Mouse (Mus musculus): ENCODE data around the gene Wfdc13. TPM values are rescaled to one million over a fixed set of nuclear protein-coding genes. Genes with fewer than 3 reads are reported as not detected.
"Not testable (repeated sequence)": the region's sequence is repeated elsewhere in the genome, so short reads cannot be mapped to it uniquely, and the experiment has no call there.

Gene Wfdc13
- total RNA-seq, 2 experiments from 2014 or later = not detected

GRCm38 (mm10) chr2:164705991-164706390, 21.1 kb downstream of the Wfdc13 start:
- ATAC-seq (replicated peaks; ENCODE audit: low FRiP score, poor library complexity, severe bottlenecking) = no peak

DNA sequence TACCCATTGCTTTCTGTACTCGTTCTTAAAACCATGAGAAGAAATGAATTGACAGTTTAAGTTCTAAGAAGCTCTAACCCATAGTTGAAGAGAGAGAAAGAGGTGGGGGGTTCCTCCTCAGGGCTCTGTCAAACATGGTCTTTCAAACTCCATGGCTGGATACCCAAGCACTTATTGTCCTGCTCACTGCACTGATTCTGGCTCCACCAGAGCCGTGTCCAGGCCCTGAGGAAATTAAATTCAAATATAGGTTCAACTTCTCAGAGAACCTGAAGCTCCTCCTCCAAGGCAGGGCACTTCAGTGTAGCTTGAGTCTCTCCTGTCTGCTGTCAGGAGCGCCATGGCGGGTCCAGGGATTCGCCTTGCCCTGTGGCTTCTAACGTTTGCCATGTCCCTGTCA, 30.1 kb downstream of the Wfdc13 start, which contains the start of gene Spint5:
Gene Spint5, plus strand, starts transcription at position 301 of the 400 bp plus-strand sequence.
- no peak for ATAC-seq (replicated peaks; ENCODE audit: low FRiP score, poor library complexity, severe bottlenecking)

GRCm38 (mm10) chr2:164716194-164716786, 31.4 kb downstream of the Wfdc13 start:
- ATAC-seq (replicated peaks; ENCODE audit: low FRiP score, poor library complexity, severe bottlenecking) = not testable (repeated sequence)

GRCm38 (mm10) chr2:164723276-164723675, 38.4 kb downstream of the Wfdc13 start:
- ATAC-seq (replicated peaks; ENCODE audit: low FRiP score, poor library complexity, severe bottlenecking) = no peak

DNA sequence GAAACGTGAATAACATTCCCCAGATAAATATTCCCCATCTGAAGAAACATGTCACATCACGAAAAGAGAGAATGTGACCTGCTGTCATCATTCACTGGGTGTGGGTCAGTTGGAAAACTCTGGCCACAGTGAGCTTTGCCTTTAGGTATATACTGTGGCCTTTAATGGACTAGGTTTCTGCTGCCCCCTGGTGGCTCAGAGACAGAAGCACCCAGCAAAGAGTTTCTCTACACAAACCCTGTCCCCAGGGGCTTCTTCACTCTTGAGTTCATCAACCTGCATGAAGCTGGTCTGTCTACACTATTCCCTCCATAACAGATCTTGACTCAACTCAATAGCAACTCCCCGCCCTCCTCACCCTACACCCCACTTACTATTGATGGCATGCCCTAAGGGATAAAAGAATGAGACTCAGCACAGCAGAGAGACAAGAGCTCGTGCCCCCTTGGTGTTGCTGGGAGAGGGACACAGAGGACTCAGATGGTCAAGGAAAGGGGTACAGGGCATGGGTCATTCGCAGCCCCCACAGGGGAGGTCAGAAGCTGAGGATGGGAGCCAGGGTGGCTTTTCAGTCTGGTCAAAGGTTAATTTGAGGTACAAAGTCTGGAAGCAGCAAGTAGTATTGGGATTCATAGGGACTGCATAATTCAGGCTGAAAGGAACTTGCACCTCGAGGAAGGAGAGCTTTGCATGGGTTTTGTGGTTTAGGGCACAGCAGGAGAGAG, 41.1 kb downstream of the Wfdc13 start:
- peak; percentile 86 for ATAC-seq (replicated peaks; ENCODE audit: low FRiP score, poor library complexity, severe bottlenecking)

DNA sequence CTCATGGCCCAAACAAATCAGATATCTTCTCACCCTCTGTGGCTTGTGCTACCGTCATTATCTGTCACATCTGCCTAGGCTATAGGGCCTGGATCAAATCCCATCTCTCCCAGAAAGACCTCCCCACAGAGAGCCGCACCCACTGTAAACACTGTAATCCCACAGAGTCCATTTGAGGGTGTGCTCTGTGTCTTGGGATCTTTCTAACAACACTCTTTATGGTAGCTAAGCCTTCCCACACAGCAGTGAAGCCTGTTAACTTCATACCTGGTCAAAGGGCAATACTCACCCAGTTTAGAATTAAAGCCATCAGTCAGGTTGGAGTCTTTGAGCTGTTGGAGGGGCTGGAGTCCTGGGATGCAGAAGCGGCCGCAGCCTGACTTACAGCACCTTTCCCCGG, 46.8 kb downstream of the Wfdc13 start:
- no peak for ATAC-seq (replicated peaks; ENCODE audit: low FRiP score, poor library complexity, severe bottlenecking)

GRCm38 (mm10) chr2:164733259-164733658, 48.4 kb downstream of the Wfdc13 start:
- no peak for ATAC-seq (replicated peaks; ENCODE audit: low FRiP score, poor library complexity, severe bottlenecking)

GRCm38 (mm10) chr2:164734839-164735238, 49.9 kb downstream of the Wfdc13 start:
- no peak for ATAC-seq (replicated peaks; ENCODE audit: low FRiP score, poor library complexity, severe bottlenecking)

- no peak for ATAC-seq (replicated peaks; ENCODE audit: low FRiP score, poor library complexity, severe bottlenecking)
Observed at GRCm38 (mm10) chr2:164735446-164735845, 50.5 kb downstream of the Wfdc13 start.

Other genes starting within 250 kb of the Wfdc13 start
Only the 30 nearest of the 32 such genes appear.
- not detected in 2 replicates for gene Gm20458, start 224.1 kb upstream of the Wfdc13 start, total RNA-seq (2015; ENCODE audit: low replicate concordance)
- gene Gm20458, start 224.1 kb upstream of the Wfdc13 start, total RNA-seq (2017; ENCODE audit: low replicate concordance) = not detected in 2 replicates
- gene Trp53tg5, start 211.4 kb upstream of the Wfdc13 start, total RNA-seq (2015; ENCODE audit: low replicate concordance) = not detected in 2 replicates
- not detected in 2 replicates for gene Trp53tg5, start 211.4 kb upstream of the Wfdc13 start, total RNA-seq (2017; ENCODE audit: low replicate concordance)
- gene Dbndd2, start 199.0 kb upstream of the Wfdc13 start, total RNA-seq (2015; ENCODE audit: low replicate concordance) = 6.3 TPM in 1 of 2 replicates, not detected in the other
- 0.61 TPM in 1 of 2 replicates, not detected in the other for gene Dbndd2, start 199.0 kb upstream of the Wfdc13 start, total RNA-seq (2017; ENCODE audit: low replicate concordance)
- gene Pigt, start 187.6 kb upstream of the Wfdc13 start, total RNA-seq (2015; ENCODE audit: low replicate concordance) = 18.0 and 22.7 TPM in 2 replicates
- 7.7 and 26.9 TPM in 2 replicates for gene Pigt, start 187.6 kb upstream of the Wfdc13 start, total RNA-seq (2017; ENCODE audit: low replicate concordance)
- not detected in 2 replicates for gene Wfdc2, start 122.7 kb upstream of the Wfdc13 start, total RNA-seq (2015; ENCODE audit: low replicate concordance)
- gene Wfdc2, start 122.7 kb upstream of the Wfdc13 start, total RNA-seq (2017; ENCODE audit: low replicate concordance) = not detected in 2 replicates
- not detected in 2 replicates for gene Spint3, start 111.6 kb upstream of the Wfdc13 start, total RNA-seq (2015; ENCODE audit: low replicate concordance)
- not detected in 2 replicates for gene Spint3, start 111.6 kb upstream of the Wfdc13 start, total RNA-seq (2017; ENCODE audit: low replicate concordance)
- not detected in 2 replicates for gene Wfdc6a, start 99.7 kb upstream of the Wfdc13 start, total RNA-seq (2015; ENCODE audit: low replicate concordance)
- gene Wfdc6a, start 99.7 kb upstream of the Wfdc13 start, total RNA-seq (2017; ENCODE audit: low replicate concordance) = not detected in 2 replicates
- not detected in 2 replicates for gene Eppin, start 91.5 kb upstream of the Wfdc13 start, total RNA-seq (2015; ENCODE audit: low replicate concordance)
- gene Eppin, start 91.5 kb upstream of the Wfdc13 start, total RNA-seq (2017; ENCODE audit: low replicate concordance) = not detected in 2 replicates
- not detected in 2 replicates for gene Wfdc6b, start 71.6 kb upstream of the Wfdc13 start, total RNA-seq (2015; ENCODE audit: low replicate concordance)
- gene Wfdc6b, start 71.6 kb upstream of the Wfdc13 start, total RNA-seq (2017; ENCODE audit: low replicate concordance) = not detected in 2 replicates
- not detected in 2 replicates for gene Wfdc8, start 71.5 kb upstream of the Wfdc13 start, total RNA-seq (2015; ENCODE audit: low replicate concordance)
- gene Wfdc8, start 71.5 kb upstream of the Wfdc13 start, total RNA-seq (2017; ENCODE audit: low replicate concordance) = not detected in 2 replicates
- not detected in 2 replicates for gene Wfdc16, start 46.3 kb upstream of the Wfdc13 start, total RNA-seq (2015; ENCODE audit: low replicate concordance)
- not detected in 2 replicates for gene Wfdc16, start 46.3 kb upstream of the Wfdc13 start, total RNA-seq (2017; ENCODE audit: low replicate concordance)
- gene Wfdc10, start 29.1 kb upstream of the Wfdc13 start, total RNA-seq (2015; ENCODE audit: low replicate concordance) = not detected in 2 replicates
- not detected in 2 replicates for gene Wfdc10, start 29.1 kb upstream of the Wfdc13 start, total RNA-seq (2017; ENCODE audit: low replicate concordance)
- gene Wfdc9, start 28.5 kb upstream of the Wfdc13 start, total RNA-seq (2015; ENCODE audit: low replicate concordance) = not detected in 2 replicates
- not detected in 2 replicates for gene Wfdc9, start 28.5 kb upstream of the Wfdc13 start, total RNA-seq (2017; ENCODE audit: low replicate concordance)
- not detected in 2 replicates for gene Wfdc11, start 11.0 kb upstream of the Wfdc13 start, total RNA-seq (2015; ENCODE audit: low replicate concordance)
- not detected in 2 replicates for gene Wfdc11, start 11.0 kb upstream of the Wfdc13 start, total RNA-seq (2017; ENCODE audit: low replicate concordance)
- gene Spint4, start 13.4 kb downstream of the Wfdc13 start, total RNA-seq (2015; ENCODE audit: low replicate concordance) = not detected in 2 replicates
- not detected in 2 replicates for gene Spint4, start 13.4 kb downstream of the Wfdc13 start, total RNA-seq (2017; ENCODE audit: low replicate concordance)
- gene Spint5, start 30.2 kb downstream of the Wfdc13 start, total RNA-seq (2015; ENCODE audit: low replicate concordance) = not detected in 2 replicates
- gene Spint5, start 30.2 kb downstream of the Wfdc13 start, total RNA-seq (2017; ENCODE audit: low replicate concordance) = not detected in 2 replicates
- 4.2 and 6.1 TPM in 2 replicates for gene Wfdc3, start 60.8 kb downstream of the Wfdc13 start, total RNA-seq (2015; ENCODE audit: low replicate concordance)
- 2.3 and 2.8 TPM in 2 replicates for gene Wfdc3, start 60.8 kb downstream of the Wfdc13 start, total RNA-seq (2017; ENCODE audit: low replicate concordance)
- 64.6 and 69.2 TPM in 2 replicates for gene Dnttip1, start 60.9 kb downstream of the Wfdc13 start, total RNA-seq (2015; ENCODE audit: low replicate concordance)
- gene Dnttip1, start 60.9 kb downstream of the Wfdc13 start, total RNA-seq (2017; ENCODE audit: low replicate concordance) = 44.0 and 58.0 TPM in 2 replicates
- 1,168 and 1,264 TPM in 2 replicates for gene Ube2c, start 84.8 kb downstream of the Wfdc13 start, total RNA-seq (2015; ENCODE audit: low replicate concordance)
- 649 and 1,020 TPM in 2 replicates for gene Ube2c, start 84.8 kb downstream of the Wfdc13 start, total RNA-seq (2017; ENCODE audit: low replicate concordance)
- gene Tnnc2, start 94.9 kb downstream of the Wfdc13 start, total RNA-seq (2015; ENCODE audit: low replicate concordance) = not detected in 2 replicates
- gene Tnnc2, start 94.9 kb downstream of the Wfdc13 start, total RNA-seq (2017; ENCODE audit: low replicate concordance) = not detected in 2 replicates
- not detected in 2 replicates for gene Snx21, start 100.7 kb downstream of the Wfdc13 start, total RNA-seq (2015; ENCODE audit: low replicate concordance)
- 0.13 TPM in 1 of 2 replicates, not detected in the other for gene Snx21, start 100.7 kb downstream of the Wfdc13 start, total RNA-seq (2017; ENCODE audit: low replicate concordance)
- gene Acot8, start 119.8 kb downstream of the Wfdc13 start, total RNA-seq (2015; ENCODE audit: low replicate concordance) = 23.8 and 30.6 TPM in 2 replicates
- gene Acot8, start 119.8 kb downstream of the Wfdc13 start, total RNA-seq (2017; ENCODE audit: low replicate concordance) = 33.6 and 58.4 TPM in 2 replicates
- gene Zswim3, start 120.0 kb downstream of the Wfdc13 start, total RNA-seq (2015; ENCODE audit: low replicate concordance) = 2.5 and 7.2 TPM in 2 replicates
- 1.3 and 2.3 TPM in 2 replicates for gene Zswim3, start 120.0 kb downstream of the Wfdc13 start, total RNA-seq (2017; ENCODE audit: low replicate concordance)
- gene Zswim1, start 137.6 kb downstream of the Wfdc13 start, total RNA-seq (2015; ENCODE audit: low replicate concordance) = 1.1 and 5.4 TPM in 2 replicates
- gene Zswim1, start 137.6 kb downstream of the Wfdc13 start, total RNA-seq (2017; ENCODE audit: low replicate concordance) = 0.30 TPM in 1 of 2 replicates, not detected in the other
- not detected in 2 replicates for gene Spata25, start 143.4 kb downstream of the Wfdc13 start, total RNA-seq (2015; ENCODE audit: low replicate concordance)
- not detected in 2 replicates for gene Spata25, start 143.4 kb downstream of the Wfdc13 start, total RNA-seq (2017; ENCODE audit: low replicate concordance)
- gene Ctsa, start 147.8 kb downstream of the Wfdc13 start, total RNA-seq (2015; ENCODE audit: low replicate concordance) = 34.0 and 35.3 TPM in 2 replicates
- gene Ctsa, start 147.8 kb downstream of the Wfdc13 start, total RNA-seq (2017; ENCODE audit: low replicate concordance) = 38.9 and 43.0 TPM in 2 replicates
- not detected in 2 replicates for gene Neurl2, start 148.3 kb downstream of the Wfdc13 start, total RNA-seq (2015; ENCODE audit: low replicate concordance)
- 1.2 TPM in 1 of 2 replicates, not detected in the other for gene Neurl2, start 148.3 kb downstream of the Wfdc13 start, total RNA-seq (2017; ENCODE audit: low replicate concordance)
- 1.3 and 5.0 TPM in 2 replicates for gene Pltp, start 172.6 kb downstream of the Wfdc13 start, total RNA-seq (2015; ENCODE audit: low replicate concordance)
- 0.23 TPM in 1 of 2 replicates, not detected in the other for gene Pltp, start 172.6 kb downstream of the Wfdc13 start, total RNA-seq (2017; ENCODE audit: low replicate concordance)
- 57.7 and 71.3 TPM in 2 replicates for gene Pcif1, start 194.2 kb downstream of the Wfdc13 start, total RNA-seq (2015; ENCODE audit: low replicate concordance)
- 36.3 and 42.7 TPM in 2 replicates for gene Pcif1, start 194.2 kb downstream of the Wfdc13 start, total RNA-seq (2017; ENCODE audit: low replicate concordance)
- gene Zfp335, start 226.7 kb downstream of the Wfdc13 start, total RNA-seq (2015; ENCODE audit: low replicate concordance) = 25.2 and 25.6 TPM in 2 replicates
- 14.9 and 16.3 TPM in 2 replicates for gene Zfp335, start 226.7 kb downstream of the Wfdc13 start, total RNA-seq (2017; ENCODE audit: low replicate concordance)